Mouse (Mus musculus) gastrocnemius, adult 2 months (tissue): ENCODE measurements around the gene Arid3c. TPM values are rescaled to one million over a fixed set of nuclear protein-coding genes. Genes with fewer than 3 reads are reported as not detected.
A peak's percentile ranks its signal among the peaks of the same experiment; 100 is the strongest.
"Not testable (repeated sequence)": the region's sequence is repeated elsewhere in the genome, so short reads cannot be mapped to it uniquely, and the experiment has no call there.

Experiments used
- DNase-seq: peaks from one replicate; pipeline ENCODE4 v3.0.0; 2022
- H3K27ac ChIP-seq: fragments of 200-600 bp; 2 replicates; pipeline ENCODE4 v1.8.1; 2022; ENCODE audit warnings: mild to moderate bottlenecking
- H3K4me3 ChIP-seq: fragments of 200-600 bp; 2 replicates; pipeline ENCODE4 v1.8.1; 2022; ENCODE audit warnings: mild to moderate bottlenecking, moderate library complexity
- CTCF ChIP-seq: fragments of 200-600 bp; IDR thresholded peaks from 2 replicates; pipeline ENCODE4 v1.8.1; 2022; ENCODE audit warnings: antibody characterized with exemption, mild to moderate bottlenecking, moderate library complexity
- intact Hi-C: fragments of 180-260 bp; cut with DNase I; formaldehyde crosslinking; loops from one replicate; pipeline ENCODE4 v1.15.1; 2025
- total RNA-seq, 2 experiments: library from RNA; stranded (reverse); gene quantifications; 2 replicates each; pipeline ENCODE4 v1.2.3; 2021

Arid3c gene
- total RNA-seq, 2 experiments from 2014 or later = not detected

DNA sequence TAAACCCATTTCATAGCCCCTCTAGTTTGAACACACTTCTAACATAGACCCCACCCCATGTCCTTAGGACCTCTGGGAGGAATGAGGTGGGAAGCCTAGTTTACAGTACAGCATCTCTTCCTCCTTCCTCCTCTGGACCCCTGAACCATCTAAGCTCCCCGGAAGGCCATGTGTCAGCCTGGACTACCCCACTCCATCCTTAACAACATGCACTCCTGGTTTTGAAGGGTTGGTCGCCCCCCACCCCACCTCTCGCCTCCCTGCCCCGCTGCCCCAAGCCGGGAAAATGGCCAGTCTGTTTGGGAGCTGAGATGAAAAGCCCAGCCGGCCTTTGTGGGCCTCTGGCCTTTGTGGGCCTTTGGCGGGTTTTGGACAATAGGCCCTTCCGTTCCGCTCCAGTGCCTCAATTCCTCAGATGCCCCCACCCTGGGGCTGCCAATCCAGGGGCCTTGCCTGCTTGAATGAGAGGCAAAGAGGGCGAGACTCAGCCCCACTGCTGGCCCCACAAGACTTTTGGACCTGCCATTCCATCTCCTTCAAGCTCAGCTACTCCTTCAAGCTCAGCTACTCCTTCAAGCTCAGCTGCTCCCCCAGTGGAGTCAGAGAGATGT, 45.0 kb downstream of the Arid3c start:
- intact Hi-C loops = not testable (repeated sequence)

DNA sequence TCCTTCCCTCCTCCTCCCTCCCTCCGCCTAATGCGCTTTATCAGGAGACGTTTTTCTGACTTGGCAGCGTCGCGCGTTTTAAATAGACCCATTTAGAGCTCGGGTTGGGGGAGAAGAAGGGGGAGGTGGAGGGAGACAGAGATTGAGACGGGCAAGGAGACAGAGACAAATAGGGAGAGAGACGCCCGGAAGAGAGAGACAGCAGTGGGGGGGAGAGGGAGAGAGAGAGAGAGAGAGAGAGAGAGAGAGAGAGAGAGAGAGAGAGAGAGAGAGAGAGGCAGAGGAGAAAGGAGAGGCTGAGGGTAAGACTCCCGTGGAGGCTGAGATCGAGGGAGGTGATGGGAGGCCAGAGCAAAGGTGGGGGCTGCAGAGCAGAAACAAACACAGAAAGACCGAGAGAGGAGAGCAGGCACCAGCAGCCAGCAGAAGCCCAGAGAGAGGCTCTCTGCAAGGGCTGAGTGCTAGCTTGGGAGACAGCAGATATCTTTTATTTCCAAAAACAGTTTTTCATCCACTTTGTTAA, 46.0 kb downstream of the Arid3c start:
- DNase-seq, H3K27ac ChIP-seq, intact Hi-C loops, H3K4me3 ChIP-seq: not testable (repeated sequence)

More for the DNA sequence above, 45.0 kb downstream of the Arid3c start:
- not testable (repeated sequence) for DNase-seq, H3K27ac ChIP-seq, H3K4me3 ChIP-seq

DNA sequence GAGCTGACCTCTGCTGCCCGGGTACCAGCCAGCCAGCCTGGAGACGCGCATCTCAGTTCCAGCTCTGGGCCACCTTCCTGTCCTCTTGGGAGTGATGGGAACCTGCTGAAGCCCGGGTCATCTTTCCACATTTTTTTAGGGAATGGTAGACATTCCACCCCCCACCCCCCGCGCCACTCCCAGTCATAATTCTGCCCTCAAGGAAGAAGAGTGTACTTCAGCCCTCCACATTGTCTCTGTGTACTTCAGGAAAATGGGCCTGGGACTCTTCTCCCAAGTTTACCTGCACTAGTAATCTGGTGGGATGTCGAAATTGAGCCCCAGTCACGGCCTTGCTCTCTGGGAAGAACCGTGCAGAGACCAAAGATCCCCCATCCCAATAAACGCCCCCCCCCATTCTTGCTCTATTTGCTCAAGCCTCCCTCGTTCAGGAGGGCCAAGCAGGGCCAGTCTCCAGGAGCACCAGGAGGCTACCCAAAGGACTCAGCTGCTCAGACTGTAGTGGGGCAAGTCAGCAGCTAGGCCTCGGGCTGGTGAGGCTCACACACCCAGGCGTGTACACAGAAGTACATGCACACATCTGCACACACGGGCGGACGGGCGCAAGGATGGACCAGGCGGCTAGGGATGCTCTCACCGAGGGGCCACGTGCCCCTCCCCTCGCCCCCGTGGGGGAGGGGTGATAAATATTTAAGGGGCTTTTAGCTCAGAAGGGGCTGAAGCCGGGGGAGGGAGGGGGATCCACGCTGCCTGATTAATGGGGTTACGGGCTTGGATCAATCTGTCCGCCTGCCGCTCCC, 46.6 kb downstream of the Arid3c start:
- intact Hi-C loops, DNase-seq, H3K27ac ChIP-seq, H3K4me3 ChIP-seq: not testable (repeated sequence)

DNA sequence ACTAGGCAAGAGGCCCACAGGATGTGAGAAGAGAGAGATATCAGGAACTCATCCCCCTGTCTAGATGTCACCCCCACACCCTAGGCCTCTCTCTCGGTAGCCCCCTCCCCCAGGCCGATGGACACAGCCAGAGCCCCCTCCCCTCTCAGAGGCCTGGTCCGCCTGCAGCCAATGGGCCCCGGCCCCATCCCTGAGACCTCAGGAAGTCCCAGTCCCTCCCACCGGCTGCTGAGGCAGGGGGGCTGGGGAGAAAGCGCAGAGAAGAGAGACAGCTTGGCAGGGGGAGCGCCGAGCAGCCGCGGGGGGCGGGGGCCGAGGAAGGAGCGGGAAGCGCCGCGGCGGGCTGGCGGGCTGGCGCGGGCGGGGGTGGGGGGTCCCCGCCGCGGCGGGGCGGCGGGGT, 47.6 kb downstream of the Arid3c start:
- DNase-seq, intact Hi-C loops, H3K27ac ChIP-seq, H3K4me3 ChIP-seq: not testable (repeated sequence)

DNA sequence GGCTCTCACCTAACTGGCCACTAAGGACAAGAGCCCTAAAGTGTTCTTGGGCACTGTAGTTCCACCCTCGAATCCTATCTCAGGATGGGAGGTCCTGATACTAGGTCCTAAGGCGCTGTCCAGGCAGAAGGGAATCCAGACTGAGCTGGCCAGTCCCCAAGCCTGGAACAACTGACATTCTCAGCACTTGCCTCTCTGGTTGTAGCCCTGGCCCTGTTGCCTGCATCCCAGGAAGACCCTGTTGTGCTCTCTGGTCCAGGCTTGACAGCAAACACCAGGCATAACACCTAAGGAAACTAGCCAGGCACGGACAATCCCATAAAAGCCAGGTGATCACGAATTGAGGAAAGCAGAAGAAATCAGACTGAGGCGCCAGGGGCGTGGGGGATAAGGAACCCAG, 48.2 kb downstream of the Arid3c start:
- Histone ChIP-seq H3K27ac (no peak overlapping the region), H3K4me3 (no peak overlapping the region)
- no peak for TF ChIP-seq CTCF
- no peak for DNase-seq
- intact Hi-C loops = no loop called here

DNA sequence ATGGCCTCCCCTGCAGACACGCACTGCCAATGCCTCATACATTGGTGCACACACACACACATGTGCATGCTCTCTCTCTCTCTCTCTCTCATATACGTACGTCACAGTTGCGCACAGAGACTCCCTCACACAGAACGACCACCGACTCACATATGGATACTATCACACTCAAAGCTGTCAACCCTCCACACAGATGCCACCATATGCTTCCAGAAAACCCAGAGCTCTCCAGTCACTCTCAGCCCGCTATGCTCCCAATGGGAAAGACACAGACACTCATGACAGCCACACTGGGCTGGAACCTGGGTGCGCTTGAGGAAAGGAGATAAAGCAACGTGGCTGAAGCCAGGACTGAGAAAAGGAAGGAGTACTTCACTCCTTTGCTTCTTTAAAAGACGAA, 49.0 kb downstream of the Arid3c start:
- no peak overlapping the region for H3K4me3 ChIP-seq
- intact Hi-C loops = no loop called here
- TF ChIP-seq CTCF = no peak
- no peak overlapping the region for H3K27ac ChIP-seq
- no peak for DNase-seq

DNA sequence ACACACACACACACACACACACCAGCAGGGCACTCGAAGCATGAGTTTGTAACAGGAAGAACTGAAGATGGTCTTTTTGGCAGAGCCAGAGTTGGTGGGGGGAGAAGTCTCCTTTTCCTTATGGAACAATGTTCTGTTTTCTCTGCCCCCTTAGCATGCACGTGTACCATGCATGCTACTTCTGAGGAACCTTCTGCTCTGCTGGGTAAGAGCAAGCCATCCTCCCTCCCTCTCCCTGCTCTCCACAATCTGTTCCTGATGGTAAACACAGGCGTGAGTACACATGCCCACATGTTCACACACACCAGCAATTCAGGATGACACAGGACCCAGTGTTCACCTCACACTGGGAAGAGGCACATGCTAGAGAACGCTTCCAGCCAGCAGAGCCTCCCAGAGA, 49.8 kb downstream of the Arid3c start:
- Histone ChIP-seq H3K27ac (no peak overlapping the region), H3K4me3 (no peak overlapping the region)
- no peak for TF ChIP-seq CTCF
- DNase-seq = no peak
- intact Hi-C loops = no loop called here

DNA sequence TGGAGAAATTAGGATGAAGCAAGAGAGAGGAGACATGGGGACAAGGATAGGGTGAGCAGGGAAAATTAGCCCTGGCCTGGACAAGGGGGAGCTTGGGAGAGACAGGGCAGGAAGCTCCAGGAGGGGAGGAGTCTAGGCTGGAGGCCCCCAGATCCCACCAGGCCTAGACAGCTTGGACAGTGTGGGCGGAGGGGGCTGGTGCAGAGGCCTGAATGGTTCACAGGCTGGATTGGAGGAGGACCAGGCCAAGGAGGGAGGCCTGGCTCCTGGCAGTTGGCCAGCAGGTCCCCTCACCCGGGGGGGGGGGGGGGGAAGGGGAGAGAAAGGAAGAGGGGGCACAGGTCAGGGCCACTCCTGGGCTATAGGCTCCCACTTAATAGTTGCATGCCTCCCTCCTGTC, 51.7 kb downstream of the Arid3c start:
- DNase-seq = no peak
- intact Hi-C loops = no loop called here
- TF ChIP-seq CTCF = no peak
- no peak overlapping the region for H3K4me3 ChIP-seq
- H3K27ac ChIP-seq = peak overlapping the region; percentile 32

DNA sequence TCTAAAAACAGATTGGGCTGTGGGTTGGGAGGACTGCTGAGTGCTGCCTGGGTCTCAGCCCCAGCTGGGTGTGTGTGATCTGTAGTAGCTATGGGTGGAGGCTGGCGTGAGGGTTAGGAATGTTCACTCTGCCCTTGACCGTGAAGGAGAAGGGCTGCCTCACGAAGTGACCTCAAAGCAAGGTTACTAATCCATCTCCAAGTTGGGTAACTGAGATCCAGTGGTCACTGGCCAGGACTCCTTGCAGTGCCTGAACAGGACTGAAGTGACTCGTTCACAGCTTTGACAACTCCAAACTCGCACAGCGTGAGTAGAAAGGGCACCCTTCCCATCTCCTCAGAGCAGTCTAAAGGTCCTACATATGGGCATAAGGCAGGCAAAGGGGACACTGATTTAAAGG, 52.1 kb downstream of the Arid3c start:
- DNase-seq = no peak
- intact Hi-C loops = no loop called here
- no peak overlapping the region for H3K4me3 ChIP-seq
- TF ChIP-seq CTCF = no peak
- H3K27ac ChIP-seq = peak overlapping the region; percentile 32

DNA sequence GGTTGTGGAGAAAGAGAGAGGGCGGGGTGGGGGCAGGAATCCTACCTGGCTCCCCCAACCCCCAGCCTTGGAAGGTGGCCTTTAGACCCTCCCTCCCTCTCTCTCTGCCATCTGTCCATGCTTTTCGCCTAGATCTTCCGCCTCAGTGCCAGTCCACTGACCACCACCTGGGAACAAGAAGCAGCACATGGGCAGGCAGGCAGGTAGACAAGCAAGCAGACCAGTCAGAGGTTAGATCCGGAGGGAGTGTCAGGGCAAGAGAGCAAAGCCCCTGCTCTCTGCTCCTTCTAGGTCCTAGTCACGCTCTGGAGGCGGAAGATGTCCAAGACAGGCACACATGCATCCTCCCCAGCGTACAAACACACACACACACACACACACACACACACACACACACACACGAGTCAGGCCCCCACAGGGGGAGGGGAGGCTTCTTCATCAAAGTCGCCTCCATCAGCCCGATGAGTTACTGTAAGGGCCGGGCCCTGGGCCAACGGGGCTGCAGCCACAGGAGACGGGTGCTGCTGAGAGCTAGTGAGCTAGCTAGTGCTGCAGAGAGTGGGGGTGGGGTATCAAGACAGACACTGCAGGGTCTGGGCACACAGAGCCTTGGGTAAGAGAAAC, 53.8 kb downstream of the Arid3c start:
- no peak for DNase-seq

DNA sequence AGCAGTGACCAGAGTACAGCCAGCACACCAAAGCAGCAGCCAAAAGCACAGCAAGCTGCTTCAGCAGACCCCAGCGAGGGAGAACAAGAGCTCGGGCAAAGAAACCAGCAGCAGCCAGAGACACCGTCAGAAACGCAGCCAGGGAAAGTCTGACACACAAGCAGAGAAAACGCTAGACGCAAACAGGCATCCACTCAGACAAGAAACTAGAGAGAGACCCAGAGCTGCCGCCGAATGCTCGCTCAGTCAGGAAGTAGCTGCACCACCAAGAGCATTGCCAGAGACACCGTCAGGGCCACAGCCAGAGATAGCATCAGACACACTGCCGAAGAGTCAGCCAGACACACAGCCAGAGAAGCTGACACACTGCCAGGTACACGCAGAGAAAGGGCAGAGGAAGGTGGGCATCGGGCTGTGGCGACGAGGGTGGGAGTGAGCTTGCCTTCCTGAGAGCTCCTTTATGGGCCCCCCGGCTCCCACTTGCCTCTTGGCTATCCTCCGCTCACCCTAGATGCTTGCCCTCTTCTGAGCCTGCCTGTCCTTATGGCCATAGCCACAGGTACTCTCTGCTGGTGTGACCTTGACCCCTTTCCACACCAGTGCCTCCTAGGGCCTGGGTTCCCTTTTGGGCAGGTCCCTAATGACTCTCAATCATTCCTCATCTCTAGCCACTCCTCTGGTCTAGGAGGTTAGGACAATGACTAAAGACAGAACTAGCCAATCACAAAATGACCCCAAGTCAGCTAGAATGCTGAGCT, 54.5 kb downstream of the Arid3c start:
- peak overlapping the region; percentile 5; the same call in 1 of the 2 replicates for H3K27ac ChIP-seq
- intact Hi-C loops = no loop called here
- DNase-seq = no peak
- H3K4me3 ChIP-seq = no peak overlapping the region
- TF ChIP-seq CTCF = no peak

More for the DNA sequence above, 53.8 kb downstream of the Arid3c start:
- no peak for TF ChIP-seq CTCF
- Histone ChIP-seq H3K4me3 (no peak overlapping the region), H3K27ac (no peak overlapping the region)
- intact Hi-C loops = no loop called here

Other genes with a start within 250 kb of the Arid3c start
- 10 to 100 TPM; 75.0 to 87.5 TPM for gene AI464131, start 228.1 kb downstream of the Arid3c start, total RNA-seq
- under 1 TPM in 1 of 2 experiments, not detected in 1; 0.67 TPM for gene 1110017D15Rik, start 213.8 kb downstream of the Arid3c start, total RNA-seq
- gene Fam219a, start 161.6 kb downstream of the Arid3c start, total RNA-seq = 10 to 100 TPM; 18.0 to 24.3 TPM
- under 1 TPM; 0.56 to 0.59 TPM for gene Dnaic1, start 161.4 kb downstream of the Arid3c start, total RNA-seq
- gene Enho, start 90.8 kb downstream of the Arid3c start, total RNA-seq = 10 to 100 TPM in 1 of 2 experiments, 1 to 10 TPM in 1; 9.1 to 11.9 TPM
- 10 to 100 TPM; 27.3 to 55.3 TPM for gene Cntfr, start 34.1 kb downstream of the Arid3c start, total RNA-seq
- gene Il11ra1, start 31.2 kb downstream of the Arid3c start, total RNA-seq = 10 to 100 TPM; 33.3 to 73.4 TPM
- gene Rpp25l, start 17.6 kb downstream of the Arid3c start, total RNA-seq = 10 to 100 TPM; 50.1 to 58.4 TPM
- gene Dctn3, start 8.0 kb downstream of the Arid3c start, total RNA-seq = 10 to 100 TPM; 40.6 to 42.4 TPM
- 10 to 100 TPM; 27.0 to 41.1 TPM for gene Galt, start 24.1 kb upstream of the Arid3c start, total RNA-seq
- 10 to 100 TPM in 1 of 2 experiments, 1 to 10 TPM in 1; 8.2 to 13.3 TPM for gene Sigmar1, start 25.0 kb upstream of the Arid3c start, total RNA-seq
- 10 to 100 TPM; 15.4 to 19.2 TPM for gene Ccl27a, start 43.1 kb upstream of the Arid3c start, total RNA-seq
- gene Gm21541, start 172.5 kb upstream of the Arid3c start, total RNA-seq = not detected
- gene Gm20878, start 210.4 kb upstream of the Arid3c start, total RNA-seq = 1 to 10 TPM in 1 of 2 experiments, not detected in 1; 1.4 TPM
- under 1 TPM in 1 of 2 experiments, not detected in 1; 0.08 TPM for gene Fam205a4, start 234.9 kb upstream of the Arid3c start, total RNA-seq